ENCODE assay signal across 16 mouse cellular contexts in genomic region chr3:146057131-146057530, GRCm38 (mm10). TPM values are rescaled to one million over a fixed set of nuclear protein-coding genes. Genes with fewer than 3 reads are reported as not detected.
DNase-seq lines count a peak whose midpoint lies in the region.
"Had no signal": no experiment of that assay in that cellular context is flagged by ENCODE, and none has a peak within 500 bp of the region (broad histone marks: within the 10 kb centered on the region; RNA-seq: fewer than 3 reads in every experiment).

No protein-coding gene starts in this region.

- DNase-seq in spleen, postnatal 4 days (ENCODE audit: low spot score in 2 of 2): peak; percentile 1 to 51
- DNase-seq in spleen, postnatal 14 days (ENCODE audit: low spot score in 2 of 2): no peak
- peak; percentile 2 for DNase-seq in thymus, postnatal 14 days
- DNase-seq in thymus, postnatal 0 days (ENCODE audit: low spot score): no peak
- DNase-seq: adrenal gland, adult 2 months; adrenal gland, postnatal 10 days; adrenal gland, postnatal 25 days; cerebellum, adult 11 months; cerebellum, adult 18-20 months; cerebellum, adult 8-10 months; cerebellum, adult 9-11 months; cerebellum, postnatal 14 days; cerebellum, postnatal 36 days; embryo, embryonic 11 days had no signal

RNA-seq across cellular contexts. Expression of gene Wdr63, which starts 50.8 kb away (rescaled TPM):
- polyA plus RNA-seq in thymus, postnatal 0 days (2015; fragmentation: Nextera tagmentation; extraction: Ambion mirVana): 0.13 and 0.33 TPM in 2 replicates
- polyA plus RNA-seq: adrenal gland, adult 2 months; erythroblast, embryonic 14.5 days; forebrain, embryonic 10.5 days had no signal

Comparison
In these comparisons a context has a peak if more than half of its experiments do, and no peak if none do; other contexts are left out.
1. DNase-seq: peak in spleen, postnatal 4 days (2 of 2) and thymus, postnatal 14 days (single experiment); none in spleen, postnatal 14 days (0 of 2) and thymus, postnatal 0 days (single experiment).